Mouse (Mus musculus) CH12.LX (cell line): Measurements from ENCODE around the gene Slc25a19. TPM values are rescaled to one million over a fixed set of nuclear protein-coding genes. Genes with fewer than 3 reads are reported as not detected.
A peak's percentile ranks its signal among the peaks of the same experiment; 100 is the strongest.

ENCODE experiments used
- DNase-seq: peaks from one replicate; pipeline ENCODE4 v3.0.0-alpha.2; 2013; ENCODE audit errors: extremely low read depth
- H3K27ac ChIP-seq: 2 replicates; pipeline ENCODE4 v1.5.1; 2012; ENCODE audit warnings: low read depth, mild to moderate bottlenecking, control low read depth, moderate library complexity; ENCODE audit not compliant: insufficient read depth
- H3K27me3 ChIP-seq: replicated peaks from 2 replicates; pipeline ENCODE3; 2012; ENCODE audit warnings: inconsistent platforms
- H3K36me3 ChIP-seq, 2 experiments: replicated peaks in 1 of 2; 2 replicates each; pipeline versions ENCODE3 to v1.6.1; 2012; ENCODE audit warnings: inconsistent platforms in 1 of 2, low read length in 1 of 2, mild to moderate bottlenecking in 1 of 2, mixed read lengths in 1 of 2, moderate library complexity in 1 of 2; ENCODE audit not compliant: control insufficient read depth in 1 of 2, insufficient read depth in 1 of 2
- H3K4me1 ChIP-seq, 2 experiments: 2 replicates each; pipeline ENCODE4 v1.6.1; 2012; ENCODE audit warnings: inconsistent platforms in 1 of 2, moderate library complexity in 1 of 2; ENCODE audit not compliant: insufficient read depth in 2 of 2, control insufficient read depth in 1 of 2
- H3K4me2 ChIP-seq: 2 replicates; pipeline ENCODE4 v1.6.1; 2012; ENCODE audit warnings: low read depth, mild to moderate bottlenecking, control low read depth; ENCODE audit not compliant: poor library complexity, insufficient read depth, severe bottlenecking
- H3K4me3 ChIP-seq, 3 experiments: fragments of 150-350 bp in 1 of 3; sonication (generic) in 1 of 3; replicated peaks in 1 of 3; 2 replicates each; pipeline versions ENCODE3 to v1.5.1; 2011 to 2012; ENCODE audit warnings: low read depth in 2 of 3, low read length in 2 of 3, mild to moderate bottlenecking in 2 of 3, moderate library complexity in 2 of 3, control low read depth in 1 of 3, improper control_type of control experiment in 1 of 3, inconsistent platforms in 1 of 3, mixed read lengths in 1 of 3; ENCODE audit not compliant: poor library complexity in 1 of 3
- H3K79me2 ChIP-seq: replicated peaks from 2 replicates; pipeline ENCODE4 v1.6.1; 2012; ENCODE audit warnings: mild to moderate bottlenecking, moderate library complexity; ENCODE audit not compliant: control insufficient read depth, poor library complexity, insufficient read depth, severe bottlenecking; ENCODE audit errors: extremely low read depth
- H3K9ac ChIP-seq: 2 replicates; pipeline ENCODE4 v1.6.1; 2012; ENCODE audit warnings: low read depth, mild to moderate bottlenecking, control low read depth, moderate library complexity; ENCODE audit not compliant: insufficient read depth
- H3K9me3 ChIP-seq: replicated peaks from 2 replicates; pipeline ENCODE3; 2012; ENCODE audit warnings: low read length, inconsistent platforms, mixed read lengths
- BHLHE40 ChIP-seq: IDR thresholded peaks from 2 replicates; pipeline ENCODE4 v1.6.1; 2011; ENCODE audit warnings: mild to moderate bottlenecking, low read depth, low read length, improper control_type of control experiment
- CHD1 ChIP-seq: IDR thresholded peaks from 2 replicates; pipeline ENCODE4 v1.6.1; 2012; ENCODE audit warnings: low read depth, low read length, improper control_type of control experiment, inconsistent platforms
- CHD2 ChIP-seq: IDR thresholded peaks from 2 replicates; pipeline ENCODE4 v1.6.1; 2011; ENCODE audit warnings: low read length, improper control_type of control experiment
- CTCF ChIP-seq, 2 experiments: IDR thresholded peaks in 1 of 2; conservative IDR thresholded peaks in 1 of 2; 2 replicates each; pipeline ENCODE4 v1.5.1; 2011 to 2012; ENCODE audit warnings: low read depth in 2 of 2, low read length in 2 of 2, improper control_type of control experiment in 1 of 2, inconsistent platforms in 1 of 2, mild to moderate bottlenecking in 1 of 2, moderate library complexity in 1 of 2
- E2F4 ChIP-seq: IDR thresholded peaks from 2 replicates; pipeline ENCODE4 v1.6.1; 2011; ENCODE audit warnings: low read depth, low read length, improper control_type of control experiment; ENCODE audit not compliant: insufficient replicate concordance
- ELF1 ChIP-seq: IDR thresholded peaks from 2 replicates; pipeline ENCODE4 v1.6.1; 2014; ENCODE audit warnings: low read depth, mild to moderate bottlenecking, inconsistent platforms, low read length, improper control_type of control experiment
- EP300 ChIP-seq: IDR thresholded peaks from 2 replicates; pipeline ENCODE4 v1.6.1; 2011; ENCODE audit warnings: low read length, improper control_type of control experiment
- ETS1 ChIP-seq: conservative IDR thresholded peaks from 2 replicates; pipeline ENCODE4 v1.6.1; 2012; ENCODE audit warnings: low read depth, mild to moderate bottlenecking, inconsistent platforms, low read length, improper control_type of control experiment, moderate library complexity
- GABPA ChIP-seq: IDR thresholded peaks from 2 replicates; pipeline ENCODE4 v1.6.1; 2012; ENCODE audit warnings: low read depth, low read length, improper control_type of control experiment, inconsistent platforms; ENCODE audit not compliant: insufficient replicate concordance
- HCFC1 ChIP-seq: IDR thresholded peaks from 2 replicates; pipeline ENCODE4 v1.6.1; 2012; ENCODE audit warnings: low read depth, mild to moderate bottlenecking, inconsistent platforms, low read length, improper control_type of control experiment
- IRF4 ChIP-seq: IDR thresholded peaks from 2 replicates; pipeline ENCODE4 v1.6.1; 2014; ENCODE audit warnings: low read depth, mild to moderate bottlenecking, inconsistent platforms, low read length, improper control_type of control experiment
- JUN ChIP-seq: IDR thresholded peaks from 2 replicates; pipeline ENCODE4 v1.6.1; 2011; ENCODE audit warnings: low read depth, mild to moderate bottlenecking, low read length, improper control_type of control experiment, moderate library complexity; ENCODE audit not compliant: insufficient read depth
- JUND ChIP-seq: conservative IDR thresholded peaks from 2 replicates; pipeline ENCODE4 v1.6.1; 2011; ENCODE audit warnings: low read depth, low read length, improper control_type of control experiment
- KAT2A ChIP-seq: IDR thresholded peaks from 2 replicates; pipeline ENCODE4 v1.6.1; 2012; ENCODE audit warnings: low read length, improper control_type of control experiment, inconsistent platforms; ENCODE audit not compliant: insufficient replicate concordance
- MAFK ChIP-seq: IDR thresholded peaks from 2 replicates; pipeline ENCODE4 v1.6.1; 2011; ENCODE audit warnings: low read length, improper control_type of control experiment; ENCODE audit not compliant: insufficient replicate concordance
- MAX ChIP-seq: IDR thresholded peaks from 2 replicates; pipeline ENCODE4 v1.6.1; 2011; ENCODE audit warnings: low read length, improper control_type of control experiment
- MAZ ChIP-seq: IDR thresholded peaks from 2 replicates; pipeline ENCODE4 v1.6.1; 2012; ENCODE audit warnings: low read depth, mild to moderate bottlenecking, inconsistent platforms, low read length, improper control_type of control experiment, moderate library complexity
- MEF2A ChIP-seq: IDR thresholded peaks from 2 replicates; pipeline ENCODE4 v1.6.1; 2014; ENCODE audit warnings: low read depth, mild to moderate bottlenecking, inconsistent platforms, low read length, improper control_type of control experiment, borderline replicate concordance
- MXI1 ChIP-seq: IDR thresholded peaks from 2 replicates; pipeline ENCODE4 v1.6.1; 2011; ENCODE audit warnings: mild to moderate bottlenecking, low read depth, low read length, improper control_type of control experiment
- MYC ChIP-seq: IDR thresholded peaks from 2 replicates; pipeline ENCODE4 v1.6.1; 2011; ENCODE audit warnings: low read depth, mild to moderate bottlenecking, improper control_type of control experiment, low read length
- NELFE ChIP-seq: IDR thresholded peaks from 2 replicates; pipeline ENCODE4 v1.6.1; 2011; ENCODE audit warnings: low read depth, low read length, improper control_type of control experiment
- NRF1 ChIP-seq: IDR thresholded peaks from 2 replicates; pipeline ENCODE4 v1.6.1; 2014; ENCODE audit warnings: low read depth, mild to moderate bottlenecking, inconsistent platforms, low read length, improper control_type of control experiment, moderate library complexity
- PAX5 ChIP-seq: IDR thresholded peaks from 2 replicates; pipeline ENCODE4 v1.6.1; 2012; ENCODE audit warnings: low read length, inconsistent platforms, mixed read lengths
- POLR2A ChIP-seq: IDR thresholded peaks from 2 replicates; pipeline ENCODE4 v1.6.1; 2011; ENCODE audit warnings: low read depth, mild to moderate bottlenecking, improper control_type of control experiment, low read length
- POLR2AphosphoS2 ChIP-seq: IDR thresholded peaks from 2 replicates; pipeline ENCODE4 v1.6.1; 2011; ENCODE audit warnings: low read depth, low read length, improper control_type of control experiment
- RAD21 ChIP-seq: IDR thresholded peaks from 2 replicates; pipeline ENCODE4 v1.6.1; 2011; ENCODE audit warnings: low read depth, mild to moderate bottlenecking, low read length, improper control_type of control experiment, moderate library complexity
- RCOR1 ChIP-seq: conservative IDR thresholded peaks from 2 replicates; pipeline ENCODE4 v1.6.1; 2012; ENCODE audit warnings: low read depth, mild to moderate bottlenecking, inconsistent platforms, low read length, improper control_type of control experiment
- SIN3A ChIP-seq: IDR thresholded peaks from 2 replicates; pipeline ENCODE4 v1.6.1; 2012; ENCODE audit warnings: low read length, improper control_type of control experiment, inconsistent platforms
- SMC3 ChIP-seq: IDR thresholded peaks from 2 replicates; pipeline ENCODE4 v1.6.1; 2011; ENCODE audit warnings: low read depth, low read length, improper control_type of control experiment
- TBP ChIP-seq: conservative IDR thresholded peaks from 2 replicates; pipeline ENCODE4 v1.6.1; 2011; ENCODE audit warnings: low read depth, low read length, improper control_type of control experiment
- TCF12 ChIP-seq: IDR thresholded peaks from 2 replicates; pipeline ENCODE4 v1.6.1; 2014; ENCODE audit warnings: low read depth, mild to moderate bottlenecking, inconsistent platforms, low read length, improper control_type of control experiment
- UBTF ChIP-seq: IDR thresholded peaks from 2 replicates; pipeline ENCODE4 v1.6.1; 2012; ENCODE audit warnings: low read depth, mild to moderate bottlenecking, inconsistent platforms, low read length, improper control_type of control experiment, moderate library complexity
- USF1 ChIP-seq: IDR thresholded peaks from 2 replicates; pipeline ENCODE4 v1.6.1; 2014; ENCODE audit warnings: low read depth, mild to moderate bottlenecking, inconsistent platforms, low read length, improper control_type of control experiment
- USF2 ChIP-seq: conservative IDR thresholded peaks from 2 replicates; pipeline ENCODE4 v1.6.1; 2011; ENCODE audit warnings: low read depth, low read length, improper control_type of control experiment
- ZC3H11A ChIP-seq: IDR thresholded peaks from 2 replicates; pipeline ENCODE4 v1.6.1; 2012; ENCODE audit warnings: low read depth, mild to moderate bottlenecking, inconsistent platforms, low read length, improper control_type of control experiment
- ZKSCAN1 ChIP-seq: IDR thresholded peaks from 2 replicates; pipeline ENCODE4 v1.6.1; 2012; ENCODE audit warnings: low read depth, inconsistent platforms, low read length, improper control_type of control experiment, borderline replicate concordance
- ZMIZ1 ChIP-seq: IDR thresholded peaks from 2 replicates; pipeline ENCODE4 v1.6.1; 2012; ENCODE audit warnings: low read depth, mild to moderate bottlenecking, inconsistent platforms, low read length, improper control_type of control experiment
- ZNF384 ChIP-seq: IDR thresholded peaks from 2 replicates; pipeline ENCODE4 v1.6.1; 2012; ENCODE audit warnings: low read depth, low read length, improper control_type of control experiment, inconsistent platforms
- dilution Hi-C: fragments of 300-500 bp; cut with MboI; formaldehyde crosslinking; loops from 2 replicates; pipeline ENCODE4 v1.14.3; 2020; ENCODE audit warnings: low sequenced_read_pairs; ENCODE audit not compliant: extremely low pct_unique_long_range_greater_than_20kb, extremely low pct_ligation_motif_present
- in situ Hi-C: fragments of 300-500 bp; cut with MboI; formaldehyde crosslinking; loops from 3 replicates; pipeline ENCODE4 v1.14.3; 2019; ENCODE audit warnings: low sequenced_read_pairs, low pct_ligation_motif_present, low pct_unique_long_range_greater_than_20kb, mixed read lengths
- polyA plus RNA-seq: library from polyadenylated mRNA; unstranded; fragments of >175 nt; gene quantifications from 2 replicates; pipeline ENCODE4 v1.2.1, GENCODE M21; 2012; ENCODE audit warnings: low read depth; ENCODE audit not compliant: insufficient read length
- total RNA-seq, 2 experiments: library from RNA; depleted of rRNA; stranded (reverse); fragments of 300-350 nt in 1 of 2; fragments of >200 nt in 1 of 2; gene quantifications; 2 replicates each; pipeline ENCODE4 v1.2.3; 2012 to 2014

The Slc25a19 gene
- total and polyA plus RNA-seq, 3 experiments, result 277 to 398 (median 278) TPM

GRCm38 (mm10) chr11:115632247-115632646, 4.2 kb upstream of the Slc25a19 start:
- DNase-seq, result no peak

GRCm38 (mm10) chr11:115631505-115631890, 3.4 kb upstream of the Slc25a19 start:
- peak; percentile 84 for DNase-seq
- H3K9ac ChIP-seq, result peak overlapping the region; percentile 70; the same call in 1 of the 2 replicates
- no peaks in the 10 kb centered on the region for H3K36me3 ChIP-seq
- peak overlapping the region; percentile 98 for H3K27ac ChIP-seq
- peaks cover 14% of the 10 kb centered on the region for H3K79me2 ChIP-seq
- no peaks in the 10 kb centered on the region for H3K9me3 ChIP-seq
- dilution Hi-C loops, result no loop called here
- H3K4me1 ChIP-seq, result peaks cover 31 to 56% of the 10 kb centered on the region in 2 experiments
- H3K4me3 ChIP-seq, result peak overlapping the region; percentile 22 to 38 (median 36)
- H3K4me2 ChIP-seq, result peak overlapping the region; percentile 45
- in situ Hi-C loops, result loop anchor here (25.0 kb wide), 1 partner anchor 781 kb away; the partner anchor contains the start of gene Rnf157
- no peaks in the 10 kb centered on the region for H3K27me3 ChIP-seq
- no peak; the same call in 1 of the 2 replicates for TF ChIP-seq JUND
- 0 out of 2 replicates have a peak, but pooled peaks have one; percentile 24 for TF ChIP-seq MYC
- TF ChIP-seq RAD21, result peak; percentile 67
- TF ChIP-seq TBP, result no peak
- no peak for TF ChIP-seq JUN
- no peak for TF ChIP-seq BHLHE40
- no peak for TF ChIP-seq USF1
- no peak for TF ChIP-seq ZMIZ1
- TF ChIP-seq HCFC1, result no peak; the same call in 1 of the 2 replicates
- TF ChIP-seq CTCF (conservative IDR thresholded peaks at IDR 0.05 in 1 of 2, IDR thresholded peaks at IDR 0.05 in 1 of 2; ENCODE audit: low read depth in 2 of 2, low read length in 2 of 2), result peak; percentile 73 to 74
- 0 out of 2 replicates have a peak, but pooled peaks have one; percentile 45 for TF ChIP-seq RCOR1
- TF ChIP-seq MEF2A, result 0 out of 2 replicates have a peak, but pooled peaks have one; percentile 40
- no peak; the same call in 1 of the 2 replicates for TF ChIP-seq MAZ
- 0 out of 2 replicates have a peak, but pooled peaks have one; percentile 10 for TF ChIP-seq MAX
- TF ChIP-seq ZKSCAN1, result no peak
- no peak for TF ChIP-seq TCF12

More at GRCm38 (mm10) chr11:115632247-115632646, 4.2 kb upstream of the Slc25a19 start:
- Histone ChIP-seq H3K4me2 (no peak overlapping the region), H3K4me1 (peaks cover 31 to 62% of the 10 kb centered on the region in 2 experiments), H3K27me3 (no peaks in the 10 kb centered on the region), H3K36me3 (no peaks in the 10 kb centered on the region), H3K4me3 (peak overlapping the region in 1 of 3 experiments; percentile 36), H3K27ac (peak overlapping the region; percentile 98), H3K79me2 (peaks cover 7% of the 10 kb centered on the region), H3K9me3 (no peaks in the 10 kb centered on the region), H3K9ac (no peak overlapping the region; the same call in 1 of the 2 replicates)
- in situ Hi-C loops, result loop anchor here (25.0 kb wide), 1 partner anchor 780 kb away; the partner anchor contains the start of gene Rnf157
- dilution Hi-C loops, result no loop called here
- no peak for TF ChIP-seq TCF12
- TF ChIP-seq SIN3A, result no peak
- no peak for TF ChIP-seq JUND
- TF ChIP-seq ZNF384, result no peak
- TF ChIP-seq MAX, result 0 out of 2 replicates have a peak, but pooled peaks have one; percentile 15
- no peak for TF ChIP-seq MXI1
- TF ChIP-seq MEF2A, result peak; percentile 63
- no peak for TF ChIP-seq MAZ
- no peak for TF ChIP-seq PAX5
- TF ChIP-seq EP300, result peak; percentile 50; the same call in 1 of the 2 replicates
- no peak for TF ChIP-seq E2F4
- TF ChIP-seq CHD2, result no peak
- no peak for TF ChIP-seq USF2
- TF ChIP-seq NRF1, result no peak
- TF ChIP-seq ETS1, result 0 out of 2 replicates have a peak, but pooled peaks have one; percentile 26
- no peak for TF ChIP-seq ZMIZ1
- no peak for TF ChIP-seq ZKSCAN1
- TF ChIP-seq KAT2A, result no peak
- TF ChIP-seq RAD21, result no peak
- no peak for TF ChIP-seq CTCF (conservative IDR thresholded peaks at IDR 0.05 in 1 of 2, IDR thresholded peaks at IDR 0.05 in 1 of 2; ENCODE audit: low read depth in 2 of 2, low read length in 2 of 2)
- no peak for TF ChIP-seq NELFE
- peak; percentile 27 for TF ChIP-seq POLR2A
- no peak for TF ChIP-seq USF1
- TF ChIP-seq UBTF, result no peak; the same call in 1 of the 2 replicates
- no peak; the same call in 1 of the 2 replicates for TF ChIP-seq IRF4
- no peak for TF ChIP-seq MAFK
- TF ChIP-seq RCOR1, result no peak; the same call in 1 of the 2 replicates
- TF ChIP-seq POLR2AphosphoS2, result no peak
- TF ChIP-seq GABPA, result no peak
- TF ChIP-seq BHLHE40, result peak; percentile 32; the same call in 1 of the 2 replicates
- TF ChIP-seq JUN, result no peak
- TF ChIP-seq MYC, result no peak
- no peak for TF ChIP-seq ZC3H11A
- TF ChIP-seq HCFC1, result no peak
- no peak for TF ChIP-seq SMC3
- no peak; the same call in 1 of the 2 replicates for TF ChIP-seq CHD1
- peak; percentile 18; the same call in 1 of the 2 replicates for TF ChIP-seq ELF1
- TF ChIP-seq TBP, result no peak
